Mouse (Mus musculus): Measurements from ENCODE around the gene Nup37. TPM values are rescaled to one million over a fixed set of nuclear protein-coding genes. Genes with fewer than 3 reads are reported as not detected.

The Nup37 gene
- polyA plus RNA-seq (2012; rRNA removed) = 2.3 and 2.4 TPM in 2 replicates

GRCm38 (mm10) chr10:88146707-88147477, at the start of gene Nup37, which contains the start of gene Parpbp:
Gene Nup37, plus strand, starts transcription at chr10:88146992.
Gene Parpbp, minus strand, starts transcription at chr10:88146941.

GRCm38 (mm10) chr10:88200951-88201638, 54.3 kb downstream of the Nup37 start, which contains the start of gene Washc3:
Gene Washc3, plus strand, starts transcription at chr10:88201093.

Other genes with a start within 250 kb of the Nup37 start
- not detected in 2 replicates for gene Pmch, start 55.9 kb upstream of the Nup37 start, polyA plus RNA-seq (2012; rRNA removed)
- gene Parpbp, start 51 bp upstream of the Nup37 start, polyA plus RNA-seq (2012; rRNA removed) = 0.57 and 0.72 TPM in 2 replicates
- gene Washc3, start 54.1 kb downstream of the Nup37 start, polyA plus RNA-seq (2012; rRNA removed) = 9.9 and 10.2 TPM in 2 replicates
- 5.4 and 6.7 TPM in 2 replicates for gene Dram1, start 232.1 kb downstream of the Nup37 start, polyA plus RNA-seq (2012; rRNA removed)
- 7.1 and 8.7 TPM in 2 replicates for gene Gnptab, start 232.1 kb downstream of the Nup37 start, polyA plus RNA-seq (2012; rRNA removed)

Data from colon, adult 2 months (tissue).